Mouse (Mus musculus) gastrocnemius, adult 18-20 months (tissue): ENCODE measurements around the gene Hoxa2. TPM values are rescaled to one million over a fixed set of nuclear protein-coding genes. Genes with fewer than 3 reads are reported as not detected.
A peak's percentile ranks its signal among the peaks of the same experiment; 100 is the strongest.

ENCODE experiments used
- DNase-seq: peaks from one replicate; pipeline ENCODE4 v3.0.0; 2021; ENCODE audit warnings: low spot score
- long read RNA-seq, 2 experiments: library from polyadenylated mRNA; stranded (forward); transcript quantifications; one replicate each; pipeline ENCODE4 v2.0.0; 2021
- total RNA-seq, 2 experiments: library from RNA; stranded (reverse); gene quantifications; 2 replicates each; pipeline ENCODE4 v1.2.3; 2021

Gene Hoxa2
- under 1 TPM; 0.21 to 0.27 TPM for total RNA-seq
- long read RNA-seq, experiment 1 = 0 reads
- long read RNA-seq, experiment 2, partial matches to known transcripts = 0 of 1 reads
- long read RNA-seq, experiment 2, other reads (novel, unspliced or antisense) = 1 of 1 reads

GRCm38 (mm10) chr6:52164626-52165440 is at the start of gene Hoxa2:
TSS of gene Hoxa2 (minus strand) at chr6:52164831.
- no peak for DNase-seq

- DNase-seq = peak; percentile 1
Observed at GRCm38 (mm10) chr6:52214271-52214670, 49.6 kb upstream of the Hoxa2 start.

- peak; percentile 78 for DNase-seq
Observed at GRCm38 (mm10) chr6:52213119-52213986, 48.7 kb upstream of the Hoxa2 start, which contains the start of the genes Hoxa3 and Gm28308. TSS of gene Hoxa3 (minus strand) at chr6:52213336. TSS of gene Gm28308 (minus strand) at chr6:52213339.

GRCm38 (mm10) chr6:52212556-52213118 is 48.0 kb upstream of the Hoxa2 start:
- peak; percentile 30 for DNase-seq

- DNase-seq = no peak
Observed at GRCm38 (mm10) chr6:52211961-52212360, 47.3 kb upstream of the Hoxa2 start.

GRCm38 (mm10) chr6:52211170-52211935 is 46.7 kb upstream of the Hoxa2 start:
- DNase-seq = peak; percentile 80

- DNase-seq = peak; percentile 1
Observed at GRCm38 (mm10) chr6:52209685-52210046, 45.0 kb upstream of the Hoxa2 start.

GRCm38 (mm10) chr6:52208868-52209684 is 44.4 kb upstream of the Hoxa2 start:
- DNase-seq = no peak

- DNase-seq = peak; percentile 53
Observed at GRCm38 (mm10) chr6:52208072-52208867, 43.6 kb upstream of the Hoxa2 start, which contains the start of gene Hoxa6. TSS of gene Hoxa6 (minus strand) at chr6:52208722.

- no peak for DNase-seq
Observed at GRCm38 (mm10) chr6:52207684-52207976, 43.0 kb upstream of the Hoxa2 start.

GRCm38 (mm10) chr6:52206882-52207683 is 42.5 kb upstream of the Hoxa2 start:
- no peak for DNase-seq

- DNase-seq = no peak
Observed at GRCm38 (mm10) chr6:52205638-52206621, 41.3 kb upstream of the Hoxa2 start.

GRCm38 (mm10) chr6:52205221-52205620 is 40.6 kb upstream of the Hoxa2 start:
- DNase-seq = no peak

- peak; percentile 84 for DNase-seq
Observed at GRCm38 (mm10) chr6:52204050-52204752, 39.6 kb upstream of the Hoxa2 start, which contains the start of gene Hoxa5. TSS of gene Hoxa5 (minus strand) at chr6:52204587.

- no peak for DNase-seq
Observed at GRCm38 (mm10) chr6:52203371-52204049, 38.9 kb upstream of the Hoxa2 start.

- DNase-seq = no peak
Observed at GRCm38 (mm10) chr6:52203121-52203370, 38.4 kb upstream of the Hoxa2 start.
